Mouse (Mus musculus): ENCODE data around the gene Rnf40. TPM values are rescaled to one million over a fixed set of nuclear protein-coding genes. Genes with fewer than 3 reads are reported as not detected.
"Not testable (repeated sequence)": the region's sequence is repeated elsewhere in the genome, so short reads cannot be mapped to it uniquely, and the experiment has no call there.

Rnf40 gene
- polyA plus RNA-seq, 1 experiment from 2014 or later = 36.3 TPM

DNA sequence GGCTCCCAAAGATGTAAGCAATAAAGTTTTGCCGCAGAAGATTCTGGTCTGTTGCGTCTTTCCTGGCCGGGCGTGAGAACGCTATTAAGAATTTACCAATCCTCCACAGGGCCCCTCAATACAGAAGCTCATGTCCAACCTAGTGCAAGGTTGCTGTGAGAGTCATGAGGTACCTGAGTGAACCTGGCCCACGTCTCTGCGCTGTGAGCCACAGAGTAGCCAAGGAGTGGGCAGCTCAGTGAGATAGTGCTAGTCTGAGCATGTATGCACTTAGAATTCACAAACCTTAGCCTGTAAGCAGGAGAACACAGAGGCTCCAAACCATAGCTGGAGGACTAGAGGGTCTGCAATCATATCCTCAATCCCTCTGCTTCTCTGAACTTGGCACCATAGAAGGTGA is 37.5 kb downstream of the Rnf40 start:
- DNase-seq (ENCODE audit: low spot score) = no peak

DNA sequence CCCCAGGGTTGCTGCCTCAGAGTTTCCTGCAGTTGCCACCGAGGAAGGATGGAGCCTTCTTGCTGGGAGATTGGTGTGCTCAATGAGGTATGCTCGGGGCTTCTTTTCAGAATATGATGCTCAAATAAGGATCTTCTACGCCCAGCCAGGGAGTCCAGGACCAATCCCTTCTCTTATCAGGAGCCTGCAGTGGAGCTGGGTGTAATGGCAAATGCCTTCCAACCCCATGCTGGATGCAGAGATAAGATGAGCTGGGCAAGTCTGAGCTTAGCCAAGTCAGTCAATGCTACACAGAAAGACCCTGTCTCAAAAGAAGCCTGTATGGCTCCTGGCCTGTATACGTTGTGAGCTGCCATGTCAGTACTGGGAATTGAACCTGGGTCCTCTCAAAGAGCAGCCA is 37.9 kb downstream of the Rnf40 start:
- Histone ChIP-seq H3K27me3 (replicated peaks; ENCODE audit: control insufficient read depth, insufficient read depth, low read length) (no peaks in the 10 kb centered on the region), H3K36me3 (ENCODE audit: control insufficient read depth, insufficient read depth, low read length) (no peaks in the 10 kb centered on the region), H3K4me1 (replicated peaks; ENCODE audit: control insufficient read depth, insufficient read depth, low read length) (no peaks in the 10 kb centered on the region), H3K9ac (ENCODE audit: low read length) (no peak overlapping the region), H3K4me3 (ENCODE audit: low read depth, low read length) (no peak overlapping the region), H3K4me2 (ENCODE audit: low read length) (no peak overlapping the region), H3K9me3 (ENCODE audit: control insufficient read depth, low read length) (no peaks in the 10 kb centered on the region), H3K27ac (ENCODE audit: low read depth) (no peak overlapping the region)
- no peak for ATAC-seq (replicated peaks; ENCODE audit: low FRiP score, low TSS enrichment, low read depth)
- 89% methylated on average over 4 of the region's 4 CpGs for WGBS
- no peak for DNase-seq (ENCODE audit: low spot score)

More for the DNA sequence above, 37.5 kb downstream of the Rnf40 start:
- no peaks in the 10 kb centered on the region for H3K9me3 ChIP-seq (ENCODE audit: control insufficient read depth, low read length)
- no peak overlapping the region for H3K4me2 ChIP-seq (ENCODE audit: low read length)
- no peak overlapping the region for H3K27ac ChIP-seq (ENCODE audit: low read depth)
- ATAC-seq (replicated peaks; ENCODE audit: low FRiP score, low TSS enrichment, low read depth) = no peak
- H3K4me3 ChIP-seq (ENCODE audit: low read depth, low read length) = no peak overlapping the region
- WGBS = 97% methylated on average over 7 of the region's 7 CpGs
- no peaks in the 10 kb centered on the region for H3K36me3 ChIP-seq (ENCODE audit: control insufficient read depth, insufficient read depth, low read length)
- H3K4me1 ChIP-seq (replicated peaks; ENCODE audit: control insufficient read depth, insufficient read depth, low read length) = no peaks in the 10 kb centered on the region
- H3K9ac ChIP-seq (ENCODE audit: low read length) = no peak overlapping the region
- H3K27me3 ChIP-seq (replicated peaks; ENCODE audit: control insufficient read depth, insufficient read depth, low read length) = no peaks in the 10 kb centered on the region

DNA sequence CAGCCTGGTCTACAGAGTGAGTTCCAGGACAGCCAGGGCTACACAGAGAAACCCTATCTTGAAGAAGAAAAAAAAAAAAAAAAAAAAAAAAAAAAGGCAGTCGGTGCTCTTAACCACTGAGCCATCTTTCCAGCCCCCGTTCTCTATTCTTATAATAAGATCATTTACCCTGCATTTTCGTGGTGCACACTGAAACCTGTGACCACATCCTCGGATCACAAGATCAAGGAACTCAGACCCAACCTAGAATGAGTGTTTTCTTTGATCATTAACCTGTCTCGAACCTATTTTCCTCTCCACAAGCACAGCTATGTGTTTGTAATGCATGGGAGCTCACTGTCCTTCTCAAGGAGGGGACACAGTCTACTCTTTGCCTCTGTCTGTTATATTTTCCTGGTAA is 40.1 kb downstream of the Rnf40 start:
- Histone ChIP-seq H3K4me1 (replicated peaks; ENCODE audit: control insufficient read depth, insufficient read depth, low read length) (no peaks in the 10 kb centered on the region), H3K27me3 (replicated peaks; ENCODE audit: control insufficient read depth, insufficient read depth, low read length) (no peaks in the 10 kb centered on the region), H3K9me3 (ENCODE audit: control insufficient read depth, low read length) (no peaks in the 10 kb centered on the region), H3K9ac (ENCODE audit: low read length) (no peak overlapping the region), H3K4me2 (ENCODE audit: low read length) (no peak overlapping the region), H3K4me3 (ENCODE audit: low read depth, low read length) (no peak overlapping the region), H3K27ac (ENCODE audit: low read depth) (no peak overlapping the region), H3K36me3 (ENCODE audit: control insufficient read depth, insufficient read depth, low read length) (no peaks in the 10 kb centered on the region)
- no peak for ATAC-seq (replicated peaks; ENCODE audit: low FRiP score, low TSS enrichment, low read depth)
- WGBS = 82% methylated on average over 5 of the region's 5 CpGs
- no peak for DNase-seq (ENCODE audit: low spot score)

DNA sequence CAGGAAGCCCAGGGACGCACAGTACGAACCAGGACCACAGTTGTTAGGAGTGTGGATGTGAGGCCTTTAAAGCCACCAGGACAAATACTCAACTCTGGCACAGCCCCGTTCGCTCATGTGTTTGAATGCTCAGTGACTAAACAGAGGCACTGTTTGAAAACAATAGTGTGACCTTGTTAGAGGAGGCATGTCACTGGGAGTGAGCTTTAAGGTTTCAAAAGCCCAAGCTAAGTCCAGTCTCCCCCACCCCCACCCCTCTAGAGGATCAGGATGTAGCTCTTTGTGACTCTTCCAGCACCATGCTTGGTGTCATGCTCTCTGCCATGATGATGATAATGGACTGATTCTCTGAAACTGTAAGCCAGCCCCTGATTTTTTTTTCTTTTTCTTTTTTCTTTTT is 42.8 kb downstream of the Rnf40 start:
- 89% methylated on average over 4 of the region's 4 CpGs for WGBS
- no peaks in the 10 kb centered on the region for H3K36me3 ChIP-seq (ENCODE audit: control insufficient read depth, insufficient read depth, low read length)
- no peaks in the 10 kb centered on the region for H3K9me3 ChIP-seq (ENCODE audit: control insufficient read depth, low read length)
- no peak overlapping the region for H3K4me2 ChIP-seq (ENCODE audit: low read length)
- DNase-seq (ENCODE audit: low spot score) = no peak
- H3K27ac ChIP-seq (ENCODE audit: low read depth) = no peak overlapping the region
- H3K4me1 ChIP-seq (replicated peaks; ENCODE audit: control insufficient read depth, insufficient read depth, low read length) = no peaks in the 10 kb centered on the region
- H3K9ac ChIP-seq (ENCODE audit: low read length) = no peak overlapping the region
- no peak overlapping the region for H3K4me3 ChIP-seq (ENCODE audit: low read depth, low read length)
- no peaks in the 10 kb centered on the region for H3K27me3 ChIP-seq (replicated peaks; ENCODE audit: control insufficient read depth, insufficient read depth, low read length)
- no peak for ATAC-seq (replicated peaks; ENCODE audit: low FRiP score, low TSS enrichment, low read depth)

DNA sequence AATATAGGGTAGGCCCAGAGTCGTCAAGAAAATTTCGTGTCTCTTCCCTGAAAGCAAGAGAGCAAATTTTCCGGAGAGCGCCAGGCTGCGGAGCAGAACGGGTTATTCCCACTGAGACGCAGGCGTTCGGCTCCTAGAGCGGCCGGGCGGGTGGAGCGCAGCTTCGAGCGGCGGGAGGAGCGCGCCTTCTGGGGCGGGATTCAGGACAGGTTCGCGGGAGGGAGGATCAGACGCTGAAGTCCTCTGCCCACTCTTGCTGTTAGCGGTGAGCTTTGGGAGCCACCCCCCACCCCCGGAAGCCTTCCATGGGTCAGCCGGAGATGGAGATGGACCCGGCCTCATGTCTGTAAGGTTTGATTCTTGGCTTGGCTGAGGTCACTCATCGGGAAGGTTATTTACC is 48.4 kb downstream of the Rnf40 start:
- 1% methylated on average over 27 of the region's 27 CpGs for WGBS

DNA sequence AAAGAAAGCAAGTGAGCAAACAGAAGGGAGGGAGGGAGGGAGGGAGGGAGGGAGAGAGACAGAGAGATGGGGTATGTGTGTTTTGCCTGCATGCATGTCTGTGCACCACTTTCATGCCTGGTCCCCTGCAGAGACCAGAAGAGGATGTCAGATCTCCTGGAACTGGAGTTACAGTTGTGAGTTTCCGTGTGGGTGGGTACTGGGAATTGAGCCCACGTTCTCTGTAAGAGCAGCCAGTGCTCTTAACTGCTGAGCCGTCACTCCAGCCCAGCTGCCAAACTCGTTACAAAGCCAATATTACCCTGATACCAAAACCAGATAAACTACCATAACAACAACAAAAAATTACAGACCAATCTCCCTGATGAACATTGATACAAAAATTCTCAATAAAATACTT is 52.7 kb downstream of the Rnf40 start:
- Histone ChIP-seq H3K9me3 (ENCODE audit: control insufficient read depth, low read length) (no peaks in the 10 kb centered on the region), H3K4me1 (replicated peaks; ENCODE audit: control insufficient read depth, insufficient read depth, low read length) (peaks cover 5% of the 10 kb centered on the region; the same call in 1 of the 2 replicates), H3K27me3 (replicated peaks; ENCODE audit: control insufficient read depth, insufficient read depth, low read length) (no peaks in the 10 kb centered on the region), H3K36me3 (ENCODE audit: control insufficient read depth, insufficient read depth, low read length) (no peaks in the 10 kb centered on the region), H3K27ac (ENCODE audit: low read depth) (no peak overlapping the region), H3K4me3 (ENCODE audit: low read depth, low read length) (no peak overlapping the region), H3K4me2 (ENCODE audit: low read length) (no peak overlapping the region), H3K9ac (ENCODE audit: low read length) (no peak overlapping the region)
- WGBS = 62% methylated on average over 4 of the region's 4 CpGs
- no peak for DNase-seq (ENCODE audit: low spot score)
- ATAC-seq (replicated peaks; ENCODE audit: low FRiP score, low TSS enrichment, low read depth) = no peak

More for the DNA sequence above, 48.4 kb downstream of the Rnf40 start:
- DNase-seq (ENCODE audit: low spot score) = peak; percentile 83
- Histone ChIP-seq H3K27me3 (replicated peaks; ENCODE audit: control insufficient read depth, insufficient read depth, low read length) (no peaks in the 10 kb centered on the region), H3K36me3 (ENCODE audit: control insufficient read depth, insufficient read depth, low read length) (no peaks in the 10 kb centered on the region), H3K4me2 (ENCODE audit: low read length) (peak overlapping the region; percentile 81), H3K4me1 (replicated peaks; ENCODE audit: control insufficient read depth, insufficient read depth, low read length) (peaks cover 5% of the 10 kb centered on the region; the same call in 1 of the 2 replicates), H3K9me3 (ENCODE audit: control insufficient read depth, low read length) (no peaks in the 10 kb centered on the region), H3K4me3 (ENCODE audit: low read depth, low read length) (peak overlapping the region; percentile 62), H3K27ac (ENCODE audit: low read depth) (no peak overlapping the region), H3K9ac (ENCODE audit: low read length) (peak overlapping the region; percentile 58)
- peak; percentile 80 for ATAC-seq (replicated peaks; ENCODE audit: low FRiP score, low TSS enrichment, low read depth)

DNA sequence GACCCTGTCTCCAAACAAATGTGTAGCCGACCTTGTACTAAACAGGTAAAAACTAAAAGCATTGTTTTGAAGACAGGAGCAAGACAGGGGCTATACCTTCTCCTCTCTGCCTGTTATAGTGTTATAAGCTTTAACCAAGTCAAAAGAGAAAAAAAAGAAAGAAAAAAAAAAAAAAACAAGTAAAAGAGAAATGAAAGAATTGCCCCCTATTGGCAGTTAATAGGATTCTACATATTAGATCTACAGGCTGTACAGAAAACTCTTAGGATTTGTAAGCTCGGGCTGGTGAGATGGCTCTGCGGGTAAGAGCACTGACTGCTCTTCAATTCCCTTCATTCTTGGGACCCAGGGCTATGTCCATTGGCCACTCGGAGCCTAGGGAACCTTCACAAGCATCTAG is 53.7 kb downstream of the Rnf40 start:
- Histone ChIP-seq H3K9me3 (ENCODE audit: control insufficient read depth, low read length) (no peaks in the 10 kb centered on the region), H3K4me2 (ENCODE audit: low read length) (no peak overlapping the region), H3K27me3 (replicated peaks; ENCODE audit: control insufficient read depth, insufficient read depth, low read length) (no peaks in the 10 kb centered on the region), H3K4me1 (replicated peaks; ENCODE audit: control insufficient read depth, insufficient read depth, low read length) (peaks cover 3% of the 10 kb centered on the region; the same call in 1 of the 2 replicates), H3K4me3 (ENCODE audit: low read depth, low read length) (no peak overlapping the region), H3K9ac (ENCODE audit: low read length) (no peak overlapping the region), H3K27ac (ENCODE audit: low read depth) (no peak overlapping the region), H3K36me3 (ENCODE audit: control insufficient read depth, insufficient read depth, low read length) (no peaks in the 10 kb centered on the region)
- ATAC-seq (replicated peaks; ENCODE audit: low FRiP score, low TSS enrichment, low read depth) (no peak), DNase-seq (ENCODE audit: low spot score) (no peak)
- 69% methylated on average over 4 of the region's 4 CpGs for WGBS

DNA sequence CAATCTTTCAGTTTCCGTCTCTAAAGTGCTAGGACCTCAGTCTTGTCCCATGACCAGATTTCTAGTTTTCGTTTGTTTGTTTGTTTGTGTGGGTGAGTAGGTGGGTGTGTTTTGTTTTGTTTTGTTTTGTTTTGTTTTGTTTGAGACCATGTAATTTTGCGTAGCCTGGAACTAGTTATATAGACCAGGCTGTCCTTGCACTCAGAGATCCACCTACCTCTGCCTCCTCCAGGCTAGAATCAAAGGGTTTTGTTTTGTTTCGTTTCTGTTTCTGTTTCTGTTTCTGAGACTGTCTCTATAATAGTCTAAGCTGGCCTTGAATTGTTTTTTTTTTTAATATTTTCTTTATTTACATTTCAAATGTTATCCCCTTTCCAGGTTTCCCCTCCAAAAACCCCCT is 57.8 kb downstream of the Rnf40 start:
- no peak for ATAC-seq (replicated peaks; ENCODE audit: low FRiP score, low TSS enrichment, low read depth)
- 84% methylated on average over 4 of the region's 4 CpGs for WGBS

DNA sequence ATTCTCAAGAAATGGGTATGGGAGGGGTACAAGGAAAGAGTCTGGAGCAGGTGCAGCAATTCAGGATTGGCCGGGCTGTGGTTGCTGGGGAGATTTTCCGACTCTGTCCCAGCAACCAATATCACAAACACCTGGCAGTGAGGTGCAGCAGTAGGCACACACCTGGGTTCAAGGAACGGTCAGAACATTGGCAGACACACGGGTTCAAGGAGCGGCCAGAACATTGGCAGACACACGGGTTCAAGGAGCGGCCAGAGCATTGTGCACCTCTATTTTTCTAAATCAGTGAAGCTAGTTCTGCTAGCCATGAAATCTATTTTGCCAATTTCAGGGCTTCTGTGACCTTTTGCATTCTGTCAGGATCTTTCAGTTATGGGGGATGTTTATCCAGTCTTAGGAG is 59.0 kb downstream of the Rnf40 start:
- not testable (repeated sequence) for H3K4me2 ChIP-seq (ENCODE audit: low read length); ATAC-seq (replicated peaks; ENCODE audit: low FRiP score, low TSS enrichment, low read depth); H3K9ac ChIP-seq (ENCODE audit: low read length); H3K9me3 ChIP-seq (ENCODE audit: control insufficient read depth, low read length); H3K4me3 ChIP-seq (ENCODE audit: low read depth, low read length); DNase-seq (ENCODE audit: low spot score); H3K27ac ChIP-seq (ENCODE audit: low read depth); H3K36me3 ChIP-seq (ENCODE audit: control insufficient read depth, insufficient read depth, low read length); H3K4me1 ChIP-seq (replicated peaks; ENCODE audit: control insufficient read depth, insufficient read depth, low read length); H3K27me3 ChIP-seq (replicated peaks; ENCODE audit: control insufficient read depth, insufficient read depth, low read length)
- 81% methylated on average over 7 of the region's 7 CpGs for WGBS

More for the DNA sequence above, 57.8 kb downstream of the Rnf40 start:
- no peak for DNase-seq (ENCODE audit: low spot score)
- H3K4me3 ChIP-seq (ENCODE audit: low read depth, low read length) = no peak overlapping the region
- no peaks in the 10 kb centered on the region for H3K36me3 ChIP-seq (ENCODE audit: control insufficient read depth, insufficient read depth, low read length)
- H3K4me2 ChIP-seq (ENCODE audit: low read length) = no peak overlapping the region
- no peaks in the 10 kb centered on the region for H3K4me1 ChIP-seq (replicated peaks; ENCODE audit: control insufficient read depth, insufficient read depth, low read length)
- no peaks in the 10 kb centered on the region for H3K9me3 ChIP-seq (ENCODE audit: control insufficient read depth, low read length)
- no peak overlapping the region for H3K27ac ChIP-seq (ENCODE audit: low read depth)
- no peak overlapping the region for H3K9ac ChIP-seq (ENCODE audit: low read length)
- H3K27me3 ChIP-seq (replicated peaks; ENCODE audit: control insufficient read depth, insufficient read depth, low read length) = no peaks in the 10 kb centered on the region
